Mouse (Mus musculus): ENCODE data around the gene Btn1a1. TPM values are rescaled to one million over a fixed set of nuclear protein-coding genes. Genes with fewer than 3 reads are reported as not detected.

The Btn1a1 gene
- 0.09 and 0.22 TPM in 2 replicates for polyA plus RNA-seq (2015; fragmentation: Nextera tagmentation; extraction: Ambion mirVana)

DNA sequence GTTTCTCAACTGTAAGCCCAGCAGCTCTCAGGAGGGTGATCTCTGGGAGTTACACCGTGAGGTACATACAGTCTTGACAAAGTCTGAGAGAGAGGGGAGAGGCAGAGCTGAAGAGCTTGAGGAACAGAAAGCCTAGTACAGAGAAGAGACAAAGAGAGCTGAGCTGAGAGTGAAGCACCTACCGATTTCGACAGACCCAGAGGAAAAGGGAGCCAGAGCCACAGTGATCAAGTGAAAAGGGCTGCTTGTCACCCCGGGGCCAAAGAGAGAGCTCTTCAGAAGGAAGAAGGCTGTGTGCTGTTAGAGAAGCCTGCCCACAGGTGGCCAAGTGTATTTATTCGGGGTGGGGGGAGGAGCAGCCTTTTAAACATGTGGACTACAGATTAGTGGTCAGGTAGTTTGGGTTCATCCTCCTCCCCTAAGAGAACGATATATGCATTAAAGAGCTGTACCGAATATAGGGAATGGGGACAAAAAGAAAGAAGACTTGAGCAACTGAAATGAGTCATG lies at the start of gene Btn1a1:
Btn1a1 (minus strand) TSS at position 302 of the 510 bp plus-strand sequence.
- peak within 1 kb of the TSS; percentile 90 for H3K4me2 ChIP-seq
- WGBS = 1% methylated on average over 7 of the region's 7 CpGs
- H3K9ac ChIP-seq = peak within 1 kb of the TSS; percentile 16; the same call in 1 of the 2 replicates
- H3K27me3 ChIP-seq (replicated peaks) = no peaks in the 10 kb centered on the region
- H3K4me1 ChIP-seq = peaks cover 14% of the 10 kb centered on the region; the same call in 1 of the 2 replicates
- no peak within 1 kb of the TSS for H3K27ac ChIP-seq
- no peak; the same call in 1 of the 2 replicates for ATAC-seq (ENCODE audit: insufficient read depth, low FRiP score, low read depth)
- H3K36me3 ChIP-seq = no peaks in the 10 kb centered on the region
- H3K4me3 ChIP-seq (replicated peaks) = peak within 1 kb of the TSS; percentile 54
- no peaks in the 10 kb centered on the region for H3K9me3 ChIP-seq

DNA sequence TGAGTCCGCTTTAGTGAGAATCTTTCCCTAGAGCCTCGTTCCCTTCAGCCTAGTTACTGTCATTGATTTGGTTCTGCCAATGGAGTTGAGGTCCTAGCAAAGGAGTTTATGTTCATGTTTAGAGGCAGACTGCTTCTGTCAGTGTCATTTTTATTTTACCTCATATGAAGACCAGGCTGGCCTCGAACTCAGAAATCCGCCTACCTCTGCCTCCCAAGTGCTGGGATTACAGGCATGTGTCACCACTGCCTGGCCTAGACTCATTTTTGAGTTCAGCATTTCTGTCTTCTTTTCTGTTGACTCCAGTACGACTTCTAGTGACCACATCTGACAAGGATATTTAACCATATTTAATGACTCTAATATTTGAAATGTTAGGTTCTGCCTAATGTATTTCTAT lies 49.6 kb upstream of the Btn1a1 start:
- no peaks in the 10 kb centered on the region for H3K27me3 ChIP-seq (replicated peaks)
- no peaks in the 10 kb centered on the region for H3K9me3 ChIP-seq
- ATAC-seq (ENCODE audit: insufficient read depth, low FRiP score, low read depth) = no peak
- H3K36me3 ChIP-seq = no peaks in the 10 kb centered on the region
- H3K27ac ChIP-seq = no peak overlapping the region
- no peak overlapping the region for H3K9ac ChIP-seq
- 76% methylated on average over 5 of the region's 5 CpGs for WGBS
- 0 out of 2 replicates have a peak, but pooled peaks cover 4% of the 10 kb centered on the region for H3K4me1 ChIP-seq
- H3K4me2 ChIP-seq = no peak overlapping the region
- H3K4me3 ChIP-seq (replicated peaks) = no peak overlapping the region

DNA sequence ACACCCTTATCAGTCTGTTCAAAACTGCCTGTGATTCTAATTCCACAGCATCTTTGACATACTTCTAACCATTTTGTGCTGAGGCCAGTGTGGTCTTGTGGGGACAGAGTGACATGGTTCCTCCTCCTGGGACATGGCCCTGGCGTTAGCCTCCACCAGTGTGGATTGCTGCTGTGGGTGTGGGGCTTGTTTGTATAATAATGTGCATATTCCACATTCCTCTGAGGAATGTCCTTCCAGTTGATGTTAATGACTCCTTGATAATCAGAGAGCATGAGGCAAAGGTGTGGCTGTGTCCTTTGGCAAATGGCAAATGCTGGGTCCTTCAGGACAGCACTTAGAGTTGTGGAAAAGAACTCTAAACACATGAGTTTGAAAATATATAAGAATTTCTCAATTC lies 47.8 kb upstream of the Btn1a1 start:
- ATAC-seq (ENCODE audit: insufficient read depth, low FRiP score, low read depth) = no peak

DNA sequence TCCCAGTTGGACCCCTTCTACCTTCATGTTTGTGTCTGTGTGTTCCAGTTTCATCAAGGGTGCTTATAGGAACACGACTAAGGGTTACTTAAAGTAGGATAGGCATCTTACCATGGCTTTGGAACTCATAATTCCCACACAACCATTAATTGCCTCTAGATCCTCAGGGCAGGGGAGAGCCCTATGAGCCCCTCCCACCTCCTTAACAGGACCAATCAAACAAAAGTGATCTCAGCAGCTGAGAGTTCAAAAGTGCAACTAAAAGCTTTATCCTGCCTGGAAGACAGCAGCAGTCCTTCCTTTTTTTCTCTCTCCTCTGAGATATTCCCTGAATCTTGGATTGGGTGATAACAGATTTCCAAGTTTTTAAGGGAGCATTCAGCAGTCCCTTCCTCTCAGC lies 44.4 kb upstream of the Btn1a1 start:
- Histone ChIP-seq H3K4me1 (peaks cover 7% of the 10 kb centered on the region), H3K27me3 (replicated peaks) (no peaks in the 10 kb centered on the region), H3K4me2 (no peak overlapping the region), H3K36me3 (no peaks in the 10 kb centered on the region), H3K9me3 (no peaks in the 10 kb centered on the region), H3K9ac (no peak overlapping the region), H3K27ac (no peak overlapping the region), H3K4me3 (replicated peaks) (no peak overlapping the region)
- 36% methylated on average over 1 of the region's 1 CpGs for WGBS
- no peak for ATAC-seq (ENCODE audit: insufficient read depth, low FRiP score, low read depth)

More for the DNA sequence above, 47.8 kb upstream of the Btn1a1 start:
- Histone ChIP-seq H3K9ac (no peak overlapping the region), H3K27me3 (replicated peaks) (no peaks in the 10 kb centered on the region), H3K4me3 (replicated peaks) (no peak overlapping the region), H3K36me3 (no peaks in the 10 kb centered on the region), H3K9me3 (no peaks in the 10 kb centered on the region), H3K4me1 (0 out of 2 replicates have a peak, but pooled peaks cover 4% of the 10 kb centered on the region), H3K4me2 (no peak overlapping the region), H3K27ac (no peak overlapping the region)
- WGBS = 83% methylated on average over 1 of the region's 1 CpGs

DNA sequence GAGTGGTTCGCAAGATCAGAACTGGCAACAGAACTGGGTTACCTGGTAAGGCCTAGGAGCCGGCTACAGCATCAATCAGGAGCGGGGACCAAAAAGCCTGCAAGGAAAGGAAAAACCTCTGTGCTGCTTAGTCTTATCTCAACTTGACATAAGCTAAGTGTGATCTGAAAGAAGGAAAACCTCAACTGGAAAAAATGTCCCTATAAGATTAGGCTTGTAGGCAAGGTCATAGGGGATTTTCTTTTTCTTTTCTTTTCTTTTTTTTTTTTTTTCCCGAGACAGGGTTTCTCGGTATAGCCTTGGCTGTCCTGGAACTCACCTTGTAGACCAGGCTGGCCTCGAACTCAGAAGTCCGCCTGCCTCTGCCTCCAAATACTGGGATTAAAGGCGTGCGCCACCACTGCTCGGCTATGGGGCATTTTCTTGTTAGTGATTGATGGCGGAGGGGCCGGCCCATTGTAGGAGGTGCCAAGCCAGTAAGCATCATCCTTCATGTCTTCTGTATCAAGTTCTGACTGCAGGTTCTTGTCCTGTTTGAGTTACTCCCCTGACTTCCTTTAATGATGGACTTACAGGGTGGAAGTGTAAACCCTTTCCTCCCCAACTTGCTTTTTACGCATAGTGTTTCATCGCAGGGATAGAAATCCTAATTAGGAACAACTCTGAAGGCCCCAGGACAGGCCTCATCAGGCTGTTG lies 41.3 kb upstream of the Btn1a1 start:
- peaks cover 7% of the 10 kb centered on the region for H3K4me1 ChIP-seq
- no peaks in the 10 kb centered on the region for H3K27me3 ChIP-seq (replicated peaks)
- H3K9me3 ChIP-seq = no peaks in the 10 kb centered on the region
- no peak for ATAC-seq (ENCODE audit: insufficient read depth, low FRiP score, low read depth)
- H3K27ac ChIP-seq = no peak overlapping the region
- H3K36me3 ChIP-seq = no peaks in the 10 kb centered on the region
- H3K9ac ChIP-seq = no peak overlapping the region
- H3K4me3 ChIP-seq (replicated peaks) = no peak overlapping the region
- 0 out of 2 replicates have a peak overlapping the region, but pooled peaks have one; percentile 48 for H3K4me2 ChIP-seq
- WGBS = 40% methylated on average over 14 of the region's 14 CpGs

- 0 out of 2 replicates have a peak, but pooled peaks have one; percentile 44 for ATAC-seq (ENCODE audit: insufficient read depth, low FRiP score, low read depth)
- H3K4me3 ChIP-seq (replicated peaks) = 0 out of 2 replicates have a peak overlapping the region, but pooled peaks have one; percentile 23
- no peaks in the 10 kb centered on the region for H3K9me3 ChIP-seq
- WGBS = 19% methylated on average over 13 of the region's 13 CpGs
- no peak overlapping the region for H3K27ac ChIP-seq
- H3K9ac ChIP-seq = no peak overlapping the region
- H3K27me3 ChIP-seq (replicated peaks) = no peaks in the 10 kb centered on the region
- H3K4me2 ChIP-seq = peak overlapping the region; percentile 48
- peaks cover 7% of the 10 kb centered on the region for H3K4me1 ChIP-seq
- no peaks in the 10 kb centered on the region for H3K36me3 ChIP-seq
Measured at GRCm38 (mm10) chr13:23506351-23506750, 40.6 kb upstream of the Btn1a1 start.

- Histone ChIP-seq H3K27ac (no peak overlapping the region), H3K9me3 (no peaks in the 10 kb centered on the region), H3K4me3 (replicated peaks) (peak overlapping the region; percentile 23), H3K4me2 (peak overlapping the region; percentile 48), H3K36me3 (no peaks in the 10 kb centered on the region), H3K4me1 (peaks cover 7% of the 10 kb centered on the region), H3K9ac (no peak overlapping the region), H3K27me3 (replicated peaks) (no peaks in the 10 kb centered on the region)
- WGBS = 20% methylated on average over 14 of the region's 14 CpGs
- no peak for ATAC-seq (ENCODE audit: insufficient read depth, low FRiP score, low read depth)
Measured at GRCm38 (mm10) chr13:23505662-23506345, 40.1 kb upstream of the Btn1a1 start.

DNA sequence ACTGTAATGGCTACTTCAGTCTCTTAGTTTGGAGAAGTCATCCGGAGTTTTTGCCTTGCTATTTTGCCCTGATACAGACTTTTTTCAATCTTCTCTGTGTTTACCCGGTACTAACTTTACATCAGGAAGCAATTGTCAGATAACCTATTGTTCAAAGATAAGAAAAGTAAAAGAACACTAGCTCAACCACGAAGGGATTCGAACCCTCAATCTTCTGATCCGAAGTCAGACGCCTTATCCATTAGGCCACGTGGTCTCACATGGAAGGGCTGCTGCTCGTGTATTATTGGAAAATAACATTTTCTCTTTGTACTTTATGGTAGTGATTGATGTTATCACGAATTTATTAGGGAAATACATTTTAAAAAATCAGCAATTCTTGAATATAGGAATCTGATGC lies 38.1 kb upstream of the Btn1a1 start:
- Histone ChIP-seq H3K9me3 (no peaks in the 10 kb centered on the region), H3K4me1 (peaks cover 5% of the 10 kb centered on the region), H3K36me3 (no peaks in the 10 kb centered on the region), H3K4me2 (0 out of 2 replicates have a peak overlapping the region, but pooled peaks have one; percentile 16), H3K4me3 (replicated peaks) (no peak overlapping the region), H3K9ac (no peak overlapping the region), H3K27ac (no peak overlapping the region), H3K27me3 (replicated peaks) (no peaks in the 10 kb centered on the region)
- 5% methylated on average over 9 of the region's 9 CpGs for WGBS
- peak; percentile 24; the same call in 1 of the 2 replicates for ATAC-seq (ENCODE audit: insufficient read depth, low FRiP score, low read depth)

DNA sequence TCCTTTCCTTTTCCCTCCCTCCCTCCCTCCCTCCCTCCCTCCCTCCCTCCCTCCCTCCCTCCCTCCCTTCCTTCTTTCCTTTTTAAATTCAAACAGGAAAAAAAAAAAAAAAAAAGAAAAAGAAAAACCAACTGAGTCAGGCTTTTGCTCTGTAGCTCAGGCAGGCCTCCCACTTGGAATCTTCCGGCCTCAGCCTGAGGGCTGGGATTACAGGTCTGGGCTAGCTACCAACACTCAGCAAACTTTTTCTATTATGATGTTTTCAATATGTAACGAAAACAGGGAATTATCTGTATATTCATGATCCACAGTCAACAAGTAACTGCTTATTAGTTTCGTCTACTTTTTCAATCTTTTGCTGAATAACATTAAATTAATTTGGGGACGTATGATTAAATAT lies 37.2 kb upstream of the Btn1a1 start:
- Histone ChIP-seq H3K4me1 (peaks cover 5% of the 10 kb centered on the region), H3K4me2 (no peak overlapping the region), H3K36me3 (no peaks in the 10 kb centered on the region), H3K9me3 (no peaks in the 10 kb centered on the region), H3K4me3 (replicated peaks) (no peak overlapping the region), H3K27ac (no peak overlapping the region), H3K9ac (no peak overlapping the region), H3K27me3 (replicated peaks) (no peaks in the 10 kb centered on the region)
- ATAC-seq (ENCODE audit: insufficient read depth, low FRiP score, low read depth) = no peak
- 60% methylated on average over 4 of the region's 4 CpGs for WGBS

GRCm38 (mm10) chr13:23502031-23502567 lies 36.4 kb upstream of the Btn1a1 start:
- Histone ChIP-seq H3K9me3 (no peaks in the 10 kb centered on the region), H3K27me3 (replicated peaks) (no peaks in the 10 kb centered on the region), H3K27ac (no peak overlapping the region), H3K9ac (no peak overlapping the region), H3K4me2 (peak overlapping the region; percentile 25; the same call in 1 of the 2 replicates), H3K4me1 (peaks cover 5% of the 10 kb centered on the region), H3K4me3 (replicated peaks) (peak overlapping the region; percentile 2; the same call in 1 of the 2 replicates), H3K36me3 (no peaks in the 10 kb centered on the region)
- 33% methylated on average over 9 of the region's 9 CpGs for WGBS
- ATAC-seq (ENCODE audit: insufficient read depth, low FRiP score, low read depth) = no peak

DNA sequence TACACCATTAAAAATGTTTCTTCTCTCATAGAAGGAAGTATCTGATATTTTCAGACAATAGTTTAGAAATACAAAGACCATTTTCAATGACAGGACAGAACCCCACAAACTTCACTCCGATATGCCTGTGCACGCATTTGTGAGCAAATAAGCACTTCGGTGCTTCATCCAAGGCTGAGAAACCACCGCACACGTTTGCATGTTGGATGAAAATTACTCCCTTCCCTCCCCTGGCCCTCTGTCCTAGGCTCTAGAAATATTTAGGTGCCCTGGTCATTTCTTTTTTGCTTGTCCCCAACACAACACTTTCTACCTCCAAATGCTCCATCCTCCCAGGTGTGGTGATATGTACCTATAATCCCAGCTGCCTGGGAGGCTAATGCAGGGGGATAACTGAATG lies 35.8 kb upstream of the Btn1a1 start:
- Histone ChIP-seq H3K4me2 (peak overlapping the region; percentile 34; the same call in 1 of the 2 replicates), H3K4me3 (replicated peaks) (peak overlapping the region; percentile 2; the same call in 1 of the 2 replicates), H3K27ac (no peak overlapping the region), H3K36me3 (no peaks in the 10 kb centered on the region), H3K9me3 (no peaks in the 10 kb centered on the region), H3K4me1 (peaks cover 5% of the 10 kb centered on the region), H3K27me3 (replicated peaks) (no peaks in the 10 kb centered on the region), H3K9ac (no peak overlapping the region)
- WGBS = 37% methylated on average over 5 of the region's 5 CpGs
- no peak for ATAC-seq (ENCODE audit: insufficient read depth, low FRiP score, low read depth)

All from stomach, embryonic 15.5 days (tissue).